18 mouse cellular contexts compared by ENCODE assay signal in genomic region chr2:130843623-130844022, GRCm38 (mm10).
"Had no signal": no experiment of that assay in that cellular context is flagged by ENCODE, and none has a peak within 500 bp of the region (broad histone marks: within the 10 kb centered on the region; RNA-seq: fewer than 3 reads in every experiment).

No protein-coding gene starts in this region.

- H3K36me3 ChIP-seq: kidney, embryonic 15.5 days; liver, embryonic 13.5 days; stomach, embryonic 15.5 days had no signal

- H3K9ac ChIP-seq: kidney, embryonic 15.5 days; liver, embryonic 13.5 days; stomach, embryonic 15.5 days had no signal

- DNase-seq: kidney, postnatal 10 days; kidney, postnatal 36 days; layer of hippocampus, postnatal 36 days; liver, embryonic 13.5 days; lung, adult 2 months; lung, postnatal 14 days; lung, postnatal 4 days; midbrain, embryonic 14.5 days; right cerebral cortex, adult 18-20 months; right cerebral cortex, postnatal 14 days; right cerebral cortex, postnatal 4 days; thymus, adult 2 months; thymus, postnatal 14 days; thymus, postnatal 4 days had no signal

- H3K27ac ChIP-seq: kidney, embryonic 15.5 days; left cerebral cortex, adult 2 months; liver, embryonic 13.5 days; stomach, embryonic 15.5 days had no signal

- H3K4me3 ChIP-seq: kidney, embryonic 15.5 days; left cerebral cortex, adult 2 months; liver, embryonic 13.5 days; stomach, embryonic 15.5 days had no signal

- H3K27me3 ChIP-seq: stomach, embryonic 15.5 days had no signal

- H3K9me3 ChIP-seq: kidney, embryonic 15.5 days; liver, embryonic 13.5 days; stomach, embryonic 15.5 days had no signal

- H3K4me2 ChIP-seq: kidney, embryonic 15.5 days; liver, embryonic 13.5 days; midbrain, embryonic 11.5 days; stomach, embryonic 15.5 days had no signal
